Mouse (Mus musculus): ENCODE data around the gene Gm20547.

DNA sequence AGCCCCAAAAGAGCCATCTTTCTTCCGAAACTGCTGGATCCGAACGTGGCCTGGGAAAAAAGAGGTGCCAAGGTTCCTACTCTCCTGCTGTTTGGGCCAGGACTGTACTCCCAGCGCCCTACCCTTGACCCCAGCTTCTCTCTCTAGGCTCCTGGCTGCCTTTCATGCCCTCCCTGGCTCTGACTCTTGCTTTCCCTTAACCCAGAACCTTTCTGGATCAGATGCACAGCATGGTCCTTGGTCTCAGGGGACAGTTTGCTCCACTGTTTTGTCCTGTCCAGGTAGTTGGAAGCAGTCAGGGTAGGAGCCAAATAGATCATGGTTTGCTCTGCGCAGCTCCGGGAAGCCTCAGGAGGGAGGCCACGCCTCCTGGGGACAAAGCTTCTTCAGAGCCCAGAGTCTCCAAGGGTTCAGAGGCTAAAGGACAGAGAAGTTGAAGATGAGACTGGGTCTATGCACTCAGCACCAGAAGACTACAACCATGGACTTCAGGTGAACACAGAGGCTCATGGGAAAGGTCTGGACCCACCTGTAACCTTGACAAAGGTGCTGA is 66.9 kb downstream of the Gm20547 start:
- no peak for TF ChIP-seq CTCF (IDR thresholded peaks at IDR 0.05; ENCODE audit: extremely low read depth, insufficient read depth, low read length)
- TF ChIP-seq POLR2A (IDR thresholded peaks at IDR 0.05; ENCODE audit: extremely low read depth, insufficient read depth, low read length) = no peak
